Mouse (Mus musculus) kidney, adult 2 months (tissue): Measurements from ENCODE around the gene Coro1b.

ENCODE experiments used
- CTCF ChIP-seq: fragments of 200-500 bp; conservative IDR thresholded peaks from 2 replicates; pipeline ENCODE4 v1.5.1; 2011; ENCODE audit warnings: low read depth, mild to moderate bottlenecking, control low read depth, low read length, moderate library complexity, mixed read lengths; ENCODE audit not compliant: insufficient read depth, insufficient read length
- POLR2A ChIP-seq: fragments of 200-500 bp; IDR thresholded peaks from one replicate; pipeline ENCODE4 v1.6.1; 2011; ENCODE audit warnings: low read depth, low read length, control low read depth

GRCm38 (mm10) chr19:4149283-4149682, 864 bp downstream of the Coro1b start:
- TF ChIP-seq CTCF (no peak), POLR2A (no peak)
